Comparison of ENCODE assay signal across 9 mouse cellular contexts in the genomic region with DNA sequence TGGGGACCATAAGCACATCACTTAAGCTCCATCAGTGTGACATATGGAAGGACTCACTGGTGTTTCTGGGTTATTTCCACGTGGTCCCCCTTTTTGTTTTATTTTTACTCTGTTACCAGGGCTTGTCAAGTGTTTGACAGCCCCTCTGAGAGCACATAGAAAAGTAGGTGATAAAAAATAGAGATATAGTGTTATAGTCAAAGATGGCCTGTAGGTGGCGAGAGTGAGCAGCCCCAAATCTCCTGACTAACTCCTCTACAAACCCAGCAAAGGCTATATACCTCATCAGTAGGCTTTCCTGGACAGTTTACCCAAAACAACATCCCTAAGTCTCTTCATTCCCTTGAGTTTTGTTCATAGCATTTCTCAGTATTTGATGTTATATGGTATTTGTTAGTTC. TPM values are rescaled to one million over a fixed set of nuclear protein-coding genes. Genes with fewer than 3 reads are reported as not detected.
DNase-seq lines count a peak whose midpoint lies in the region; ATAC-seq and TF ChIP-seq lines count a peak whose summit lies in the region.
"Had no signal": no experiment of that assay in that cellular context is flagged by ENCODE, and none has a peak within 500 bp of the region (broad histone marks: within the 10 kb centered on the region; RNA-seq: fewer than 3 reads in every experiment).

No protein-coding gene starts in this region.

- no peak for ATAC-seq in forebrain, embryonic 11.5 days (replicated peaks; ENCODE audit: low FRiP score)
- ATAC-seq in forebrain, embryonic 12.5 days (ENCODE audit: low FRiP score): no peak
- ATAC-seq in neural tube, embryonic 15.5 days (ENCODE audit: low FRiP score): no peak

- TF ChIP-seq POLR2A in lung, adult 2 months (IDR thresholded peaks at IDR 0.05; ENCODE audit: borderline replicate concordance, extremely low read depth, low read depth, low read length): no peak

- H3K4me3 ChIP-seq in forebrain, embryonic 11.5 days (ENCODE audit: low read depth, low read length): no peak overlapping the region
- H3K4me3 ChIP-seq in forebrain, embryonic 12.5 days (replicated peaks): no peak overlapping the region
- H3K4me3 ChIP-seq in neural tube, embryonic 15.5 days (replicated peaks): no peak overlapping the region
- no peak overlapping the region for H3K4me3 ChIP-seq in lung, adult 2 months (replicated peaks; ENCODE audit: extremely low read depth, low read depth, low read length)

- H3K9me3 ChIP-seq in forebrain, embryonic 11.5 days (ENCODE audit: control insufficient read depth, low read length): no peaks in the 10 kb centered on the region
- H3K9me3 ChIP-seq in forebrain, embryonic 12.5 days: no peaks in the 10 kb centered on the region
- no peaks in the 10 kb centered on the region for H3K9me3 ChIP-seq in neural tube, embryonic 15.5 days (replicated peaks)

- DNase-seq in forebrain, embryonic 11.5 days (ENCODE audit: low spot score): peak; percentile 59
- peak; percentile 36 for DNase-seq in neural tube, embryonic 10.5 days (ENCODE audit: extremely low spot score, low spot score)
- DNase-seq in c-Kit-negative CD71-positive TER-119-positive erythroid progenitor cells, embryonic 14.5 days (ENCODE audit: low read depth, low spot score): peak; percentile 11
- DNase-seq in heart, postnatal 14 days: peak; percentile 30 to 46
- DNase-seq in lung, adult 2 months: peak; percentile 26
- DNase-seq in thymus, postnatal 0 days (ENCODE audit: low spot score): peak; percentile 44

- 0% methylated on average over 2 of the region's 2 CpGs for WGBS in forebrain, embryonic 11.5 days
- 0% methylated on average over 2 of the region's 2 CpGs for WGBS in forebrain, embryonic 12.5 days
- 2% methylated on average over 2 of the region's 2 CpGs for WGBS in neural tube, embryonic 15.5 days
- 0% methylated on average over 2 of the region's 2 CpGs for WGBS in lung, adult 2 months

- H3K4me2 ChIP-seq in forebrain, embryonic 11.5 days (ENCODE audit: low read depth, low read length, severe bottlenecking): no peak overlapping the region
- no peak overlapping the region for H3K4me2 ChIP-seq in forebrain, embryonic 12.5 days
- no peak overlapping the region for H3K4me2 ChIP-seq in neural tube, embryonic 15.5 days

- no peaks in the 10 kb centered on the region for H3K27me3 ChIP-seq in forebrain, embryonic 11.5 days (ENCODE audit: control insufficient read depth, insufficient read depth, low read length)
- peaks cover 8% of the 10 kb centered on the region for H3K27me3 ChIP-seq in forebrain, embryonic 12.5 days
- no peaks in the 10 kb centered on the region for H3K27me3 ChIP-seq in neural tube, embryonic 15.5 days (replicated peaks)

- H3K9ac ChIP-seq in forebrain, embryonic 11.5 days (ENCODE audit: low read length): no peak overlapping the region
- no peak overlapping the region for H3K9ac ChIP-seq in forebrain, embryonic 12.5 days
- H3K9ac ChIP-seq in neural tube, embryonic 15.5 days (replicated peaks): no peak overlapping the region

- TF ChIP-seq CTCF in lung, adult 2 months (IDR thresholded peaks at IDR 0.05; ENCODE audit: insufficient read depth, low read length): peak; percentile 60

- 0 out of 2 replicates have a peak, but pooled peaks cover 2% of the 10 kb centered on the region for H3K4me1 ChIP-seq in forebrain, embryonic 11.5 days (replicated peaks; ENCODE audit: control insufficient read depth, insufficient read depth, low read length)
- H3K4me1 ChIP-seq in forebrain, embryonic 12.5 days: peaks cover 4% of the 10 kb centered on the region; the same call in 1 of the 2 replicates
- peaks cover 5% of the 10 kb centered on the region; the same call in 1 of the 2 replicates for H3K4me1 ChIP-seq in neural tube, embryonic 15.5 days
- no peaks in the 10 kb centered on the region for H3K4me1 ChIP-seq in lung, adult 2 months (ENCODE audit: control insufficient read depth, insufficient read depth, low read length)

- intact Hi-C loops in heart, postnatal 14 days (cut with DNase I): loop anchor here (2.0 kb wide), 1 partner anchor 273 kb away; no protein-coding TSS in a partner anchor

- H3K36me3 ChIP-seq in forebrain, embryonic 11.5 days (ENCODE audit: control insufficient read depth, insufficient read depth, low read length): no peaks in the 10 kb centered on the region
- H3K36me3 ChIP-seq in forebrain, embryonic 12.5 days (replicated peaks): no peaks in the 10 kb centered on the region
- no peaks in the 10 kb centered on the region for H3K36me3 ChIP-seq in neural tube, embryonic 15.5 days

- H3K27ac ChIP-seq in forebrain, embryonic 11.5 days (ENCODE audit: low read depth, low read length): no peak overlapping the region
- no peak overlapping the region for H3K27ac ChIP-seq in forebrain, embryonic 12.5 days
- no peak overlapping the region for H3K27ac ChIP-seq in neural tube, embryonic 15.5 days (replicated peaks)

RNA-seq across cellular contexts. Expression of a gene that starts 5.3 kb away (rescaled TPM):
- not detected in 2 replicates for polyA plus RNA-seq in forebrain, embryonic 11.5 days (2014; fragmentation: Nextera tagmentation; extraction: Ambion mirVana)
- not detected in 2 replicates for polyA plus RNA-seq in forebrain, embryonic 12.5 days (2016; fragmentation: Nextera tagmentation; extraction: Ambion mirVana)
- 0.51 TPM in 1 of 2 replicates, not detected in the other for polyA plus RNA-seq in neural tube, embryonic 15.5 days (2015; fragmentation: Nextera tagmentation; extraction: Ambion mirVana)
- not detected for total RNA-seq in heart, postnatal 14 days (2021)
- 0.32 and 1.4 TPM in 2 replicates for polyA plus RNA-seq in lung, adult 2 months (2012; rRNA removed)
- polyA plus RNA-seq in thymus, postnatal 0 days (2015; fragmentation: Nextera tagmentation; extraction: Ambion mirVana): 0.99 and 1.0 TPM in 2 replicates
- total RNA-seq: layer of hippocampus, postnatal 25 days had no signal

RNA-seq across cellular contexts. Expression of a gene that starts 23.7 kb away (rescaled TPM):
- not detected in 2 replicates for polyA plus RNA-seq in forebrain, embryonic 11.5 days (2014; fragmentation: Nextera tagmentation; extraction: Ambion mirVana)
- polyA plus RNA-seq in forebrain, embryonic 12.5 days (2016; fragmentation: Nextera tagmentation; extraction: Ambion mirVana): not detected in 2 replicates
- 0.06 and 0.73 TPM in 2 replicates for polyA plus RNA-seq in neural tube, embryonic 15.5 days (2015; fragmentation: Nextera tagmentation; extraction: Ambion mirVana)
- total RNA-seq in heart, postnatal 14 days (2021): not detected
- polyA plus RNA-seq in lung, adult 2 months (2012; rRNA removed): 0.23 and 0.66 TPM in 2 replicates
- 0.25 and 0.35 TPM in 2 replicates for polyA plus RNA-seq in thymus, postnatal 0 days (2015; fragmentation: Nextera tagmentation; extraction: Ambion mirVana)

RNA-seq across cellular contexts. Expression of a gene that starts 47.5 kb away (rescaled TPM):
- polyA plus RNA-seq in forebrain, embryonic 11.5 days (2014; fragmentation: Nextera tagmentation; extraction: Ambion mirVana): not detected in 2 replicates
- not detected in 2 replicates for polyA plus RNA-seq in forebrain, embryonic 12.5 days (2016; fragmentation: Nextera tagmentation; extraction: Ambion mirVana)
- polyA plus RNA-seq in neural tube, embryonic 15.5 days (2015; fragmentation: Nextera tagmentation; extraction: Ambion mirVana): 0.20 and 1.1 TPM in 2 replicates
- total RNA-seq in heart, postnatal 14 days (2021): not detected
- polyA plus RNA-seq in lung, adult 2 months (2012; rRNA removed): 0.10 and 0.24 TPM in 2 replicates
- 0.17 and 0.20 TPM in 2 replicates for polyA plus RNA-seq in thymus, postnatal 0 days (2015; fragmentation: Nextera tagmentation; extraction: Ambion mirVana)
- total RNA-seq: layer of hippocampus, postnatal 25 days had no signal

RNA-seq across cellular contexts. Expression of a gene that starts 53.1 kb away (rescaled TPM):
- 129 and 135 TPM in 2 replicates for polyA plus RNA-seq in forebrain, embryonic 11.5 days (2014; fragmentation: Nextera tagmentation; extraction: Ambion mirVana)
- polyA plus RNA-seq in forebrain, embryonic 12.5 days (2016; fragmentation: Nextera tagmentation; extraction: Ambion mirVana): 115 and 118 TPM in 2 replicates
- polyA plus RNA-seq in neural tube, embryonic 15.5 days (2015; fragmentation: Nextera tagmentation; extraction: Ambion mirVana): 92.6 and 97.6 TPM in 2 replicates
- 10 to 100 TPM; 26.4 to 31.5 TPM for total RNA-seq in heart, postnatal 14 days (2021)
- polyA plus RNA-seq in lung, adult 2 months (2012; rRNA removed): 29.6 and 41.1 TPM in 2 replicates
- 94.0 and 96.4 TPM in 2 replicates for polyA plus RNA-seq in thymus, postnatal 0 days (2015; fragmentation: Nextera tagmentation; extraction: Ambion mirVana)
